Mouse (Mus musculus): Measurements from ENCODE around the gene Dscam. TPM values are rescaled to one million over a fixed set of nuclear protein-coding genes. Genes with fewer than 3 reads are reported as not detected.

Dscam gene
- polyA plus RNA-seq, 1 experiment = under 0.01 TPM

GRCm38 (mm10) chr16:96846113-96846512 lies 324.4 kb downstream of the Dscam start:
- no peak overlapping the region for H3K4me2 ChIP-seq (ENCODE audit: low read depth)
- no peak for TF ChIP-seq TCF3 (IDR thresholded peaks at IDR 0.05; ENCODE audit: insufficient read length, low read depth)
- no peak for TF ChIP-seq MAX (IDR thresholded peaks at IDR 0.05; ENCODE audit: low read depth)
- no peak for TF ChIP-seq MYOD1 (IDR thresholded peaks at IDR 0.05; ENCODE audit: control insufficient read depth in 1 of 3, insufficient read length in 2 of 3, low read depth in 2 of 3)
- TF ChIP-seq POLR2A (IDR thresholded peaks at IDR 0.05; ENCODE audit: insufficient read length, low read depth) = no peak
- no peak for TF ChIP-seq SRF (IDR thresholded peaks at IDR 0.05; ENCODE audit: control insufficient read depth, insufficient read length, low read depth)
- TF ChIP-seq CEBPB (IDR thresholded peaks at IDR 0.05; ENCODE audit: insufficient read depth, poor library complexity, severe bottlenecking) = no peak
- TF ChIP-seq TCF12 (IDR thresholded peaks at IDR 0.05; ENCODE audit: insufficient read depth, poor library complexity, severe bottlenecking) = no peak
- TF ChIP-seq REST (IDR thresholded peaks at IDR 0.05; ENCODE audit: insufficient read depth, insufficient read length) = no peak
- TF ChIP-seq MYOG (IDR thresholded peaks at IDR 0.05; ENCODE audit: control insufficient read depth in 1 of 3, insufficient read depth in 1 of 3, insufficient read length in 2 of 3, low read depth in 2 of 3) = no peak
- TF ChIP-seq USF1 (IDR thresholded peaks at IDR 0.05; ENCODE audit: low read depth) = no peak
- TF ChIP-seq E2F4 (IDR thresholded peaks at IDR 0.05; ENCODE audit: insufficient read depth) = no peak
- no peak for TF ChIP-seq POLR2AphosphoS2 (IDR thresholded peaks at IDR 0.05; ENCODE audit: insufficient read length, low read depth)

GRCm38 (mm10) chr16:96845475-96846098 lies 325.0 kb downstream of the Dscam start:
- TF ChIP-seq SRF (IDR thresholded peaks at IDR 0.05; ENCODE audit: control insufficient read depth, insufficient read length, low read depth) (no peak), TCF3 (IDR thresholded peaks at IDR 0.05; ENCODE audit: insufficient read length, low read depth) (no peak), E2F4 (IDR thresholded peaks at IDR 0.05; ENCODE audit: insufficient read depth) (no peak), USF1 (IDR thresholded peaks at IDR 0.05; ENCODE audit: low read depth) (no peak), MYOD1 (IDR thresholded peaks at IDR 0.05; ENCODE audit: control insufficient read depth in 1 of 3, insufficient read length in 2 of 3, low read depth in 2 of 3) (no peak), TCF12 (IDR thresholded peaks at IDR 0.05; ENCODE audit: insufficient read depth, poor library complexity, severe bottlenecking) (no peak), POLR2A (IDR thresholded peaks at IDR 0.05; ENCODE audit: insufficient read length, low read depth) (no peak), MYOG (IDR thresholded peaks at IDR 0.05; ENCODE audit: control insufficient read depth in 1 of 3, insufficient read depth in 1 of 3, insufficient read length in 2 of 3, low read depth in 2 of 3) (no peak), CEBPB (IDR thresholded peaks at IDR 0.05; ENCODE audit: insufficient read depth, poor library complexity, severe bottlenecking) (no peak), REST (IDR thresholded peaks at IDR 0.05; ENCODE audit: insufficient read depth, insufficient read length) (no peak), MAX (IDR thresholded peaks at IDR 0.05; ENCODE audit: low read depth) (no peak), POLR2AphosphoS2 (IDR thresholded peaks at IDR 0.05; ENCODE audit: insufficient read length, low read depth) (no peak)
- no peaks in the 10 kb centered on the region for H3K27me3 ChIP-seq (ENCODE audit: control insufficient read depth, insufficient read depth, insufficient read length)
- H3K79me2 ChIP-seq (ENCODE audit: control insufficient read depth, insufficient read depth) = no peaks in the 10 kb centered on the region
- no peak overlapping the region for H3K4me3 ChIP-seq
- no peak overlapping the region for H3K4me2 ChIP-seq (ENCODE audit: low read depth)
- H3K36me3 ChIP-seq (ENCODE audit: control insufficient read depth, insufficient read depth) = no peaks in the 10 kb centered on the region
- H3ac ChIP-seq (ENCODE audit: control insufficient read depth, insufficient read length) = no peak overlapping the region

More at GRCm38 (mm10) chr16:96846113-96846512, 324.4 kb downstream of the Dscam start:
- no peaks in the 10 kb centered on the region for H3K79me2 ChIP-seq (ENCODE audit: control insufficient read depth, insufficient read depth)
- H3K27me3 ChIP-seq (ENCODE audit: control insufficient read depth, insufficient read depth, insufficient read length) = no peaks in the 10 kb centered on the region
- H3K36me3 ChIP-seq (ENCODE audit: control insufficient read depth, insufficient read depth) = no peaks in the 10 kb centered on the region
- no peak overlapping the region for H3K4me3 ChIP-seq
- no peak overlapping the region for H3ac ChIP-seq (ENCODE audit: control insufficient read depth, insufficient read length)

GRCm38 (mm10) chr16:96843691-96844400 lies 326.7 kb downstream of the Dscam start:
- Histone ChIP-seq H3K36me3 (ENCODE audit: control insufficient read depth, insufficient read depth) (no peaks in the 10 kb centered on the region), H3K4me3 (no peak overlapping the region), H3ac (ENCODE audit: control insufficient read depth, insufficient read length) (no peak overlapping the region), H3K4me2 (ENCODE audit: low read depth) (no peak overlapping the region), H3K27me3 (ENCODE audit: control insufficient read depth, insufficient read depth, insufficient read length) (no peaks in the 10 kb centered on the region), H3K79me2 (ENCODE audit: control insufficient read depth, insufficient read depth) (no peaks in the 10 kb centered on the region)
- TF ChIP-seq MYOD1 (IDR thresholded peaks at IDR 0.05; ENCODE audit: control insufficient read depth in 1 of 3, insufficient read length in 2 of 3, low read depth in 2 of 3) (no peak), E2F4 (IDR thresholded peaks at IDR 0.05; ENCODE audit: insufficient read depth) (no peak), SRF (IDR thresholded peaks at IDR 0.05; ENCODE audit: control insufficient read depth, insufficient read length, low read depth) (no peak), USF1 (IDR thresholded peaks at IDR 0.05; ENCODE audit: low read depth) (no peak), TCF3 (IDR thresholded peaks at IDR 0.05; ENCODE audit: insufficient read length, low read depth) (no peak), POLR2A (IDR thresholded peaks at IDR 0.05; ENCODE audit: insufficient read length, low read depth) (no peak), REST (IDR thresholded peaks at IDR 0.05; ENCODE audit: insufficient read depth, insufficient read length) (no peak), MYOG (IDR thresholded peaks at IDR 0.05; ENCODE audit: control insufficient read depth in 1 of 3, insufficient read depth in 1 of 3, insufficient read length in 2 of 3, low read depth in 2 of 3) (no peak), POLR2AphosphoS2 (IDR thresholded peaks at IDR 0.05; ENCODE audit: insufficient read length, low read depth) (no peak), TCF12 (IDR thresholded peaks at IDR 0.05; ENCODE audit: insufficient read depth, poor library complexity, severe bottlenecking) (no peak), MAX (IDR thresholded peaks at IDR 0.05; ENCODE audit: low read depth) (no peak)

GRCm38 (mm10) chr16:96842829-96843360 lies 327.7 kb downstream of the Dscam start:
- Histone ChIP-seq H3ac (ENCODE audit: control insufficient read depth, insufficient read length) (no peak overlapping the region), H3K79me2 (ENCODE audit: control insufficient read depth, insufficient read depth) (no peaks in the 10 kb centered on the region), H3K4me3 (no peak overlapping the region), H3K36me3 (ENCODE audit: control insufficient read depth, insufficient read depth) (no peaks in the 10 kb centered on the region), H3K4me2 (ENCODE audit: low read depth) (no peak overlapping the region), H3K27me3 (ENCODE audit: control insufficient read depth, insufficient read depth, insufficient read length) (no peaks in the 10 kb centered on the region)
- TF ChIP-seq MAX (IDR thresholded peaks at IDR 0.05; ENCODE audit: low read depth) = no peak
- no peak for TF ChIP-seq TCF12 (IDR thresholded peaks at IDR 0.05; ENCODE audit: insufficient read depth, poor library complexity, severe bottlenecking)
- no peak for TF ChIP-seq POLR2AphosphoS2 (IDR thresholded peaks at IDR 0.05; ENCODE audit: insufficient read length, low read depth)
- TF ChIP-seq SRF (IDR thresholded peaks at IDR 0.05; ENCODE audit: control insufficient read depth, insufficient read length, low read depth) = no peak
- no peak for TF ChIP-seq E2F4 (IDR thresholded peaks at IDR 0.05; ENCODE audit: insufficient read depth)
- TF ChIP-seq USF1 (IDR thresholded peaks at IDR 0.05; ENCODE audit: low read depth) = no peak
- no peak for TF ChIP-seq TCF3 (IDR thresholded peaks at IDR 0.05; ENCODE audit: insufficient read length, low read depth)
- no peak for TF ChIP-seq CEBPB (IDR thresholded peaks at IDR 0.05; ENCODE audit: insufficient read depth, poor library complexity, severe bottlenecking)

Measured in myocyte (in vitro differentiated cells).